Mouse (Mus musculus): ENCODE data around the gene Shc1.

The Shc1 gene

GRCm38 (mm10) chr3:89418170-89418860 lies at the start of gene Shc1, which contains the start of gene Cks1b:
TSS of gene Shc1 (plus strand) at chr3:89418443.
TSS of gene Cks1b (minus strand) at chr3:89418383.
- DNase-seq: peak; percentile 86 to 89

DNA sequence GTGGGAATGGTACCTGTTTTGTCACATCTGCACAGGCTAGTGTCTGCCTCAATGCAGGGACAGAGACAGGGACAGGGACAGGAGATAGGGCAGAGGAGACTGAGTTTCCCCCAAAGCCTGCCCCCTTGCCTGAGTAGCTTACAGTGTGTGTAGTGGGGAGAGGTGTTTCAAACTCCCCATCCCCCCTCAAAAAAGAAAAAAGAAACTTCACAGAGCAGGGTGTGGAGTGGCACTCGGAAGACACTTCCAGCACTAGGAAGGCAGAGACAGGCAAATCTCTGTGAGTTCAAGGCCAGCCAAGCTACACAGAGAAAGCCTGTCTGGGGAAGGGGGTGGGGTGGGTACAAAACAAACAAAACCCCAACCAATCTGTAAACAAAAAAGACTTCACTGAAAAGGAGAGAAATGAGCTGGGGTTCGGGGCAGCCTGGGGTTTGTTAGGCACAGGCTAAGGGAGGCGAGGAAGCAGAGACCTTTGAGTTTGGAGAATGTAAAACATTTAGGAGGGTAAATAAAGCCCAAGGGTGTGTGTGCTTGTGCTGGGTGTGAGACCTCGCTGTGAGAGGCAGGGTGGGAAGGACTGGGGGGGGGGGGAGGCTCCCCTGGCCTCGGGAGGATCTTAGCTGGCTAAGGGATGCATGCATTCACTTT lies 44.5 kb upstream of the Shc1 start:
- DNase-seq: no peak

GRCm38 (mm10) chr3:89377831-89378230 lies 40.4 kb upstream of the Shc1 start:
- no peak for DNase-seq

DNA sequence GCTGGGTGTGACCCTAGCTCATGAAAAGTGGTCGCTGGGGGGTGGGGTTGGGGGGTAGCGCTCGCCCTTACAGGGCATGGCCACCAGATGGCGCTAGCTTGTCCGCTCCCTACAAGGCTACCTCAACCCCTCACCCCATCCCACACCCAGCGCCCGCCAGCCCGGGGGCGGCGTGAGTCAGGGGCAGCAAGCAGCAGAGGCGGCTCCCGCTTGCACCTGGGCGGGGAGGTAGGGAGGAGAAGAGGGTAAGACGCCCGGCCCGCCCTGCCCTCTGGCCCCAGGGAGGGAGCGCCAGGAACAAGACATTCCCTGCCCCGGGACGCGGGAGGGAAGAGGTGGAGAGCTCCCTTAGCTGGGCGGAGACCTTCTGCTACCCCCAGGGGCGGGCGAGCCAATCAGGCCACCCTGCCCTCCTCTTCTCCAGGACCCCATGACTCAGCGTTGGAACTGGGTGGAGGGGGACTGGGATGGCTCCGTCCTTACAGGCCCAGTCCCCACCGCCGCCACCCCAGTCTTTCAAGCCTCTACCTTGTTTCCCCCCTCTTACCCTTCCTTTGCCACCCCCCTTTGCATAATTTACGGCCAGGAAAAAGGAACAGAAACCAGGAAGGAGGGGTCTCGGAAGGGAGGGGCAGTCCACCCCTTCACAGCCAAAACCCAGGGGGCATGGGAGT lies 39.7 kb upstream of the Shc1 start:
- DNase-seq: peak; percentile 81

GRCm38 (mm10) chr3:89379388-89380131 lies 38.7 kb upstream of the Shc1 start:
- peak; percentile 36 to 38 for DNase-seq

DNA sequence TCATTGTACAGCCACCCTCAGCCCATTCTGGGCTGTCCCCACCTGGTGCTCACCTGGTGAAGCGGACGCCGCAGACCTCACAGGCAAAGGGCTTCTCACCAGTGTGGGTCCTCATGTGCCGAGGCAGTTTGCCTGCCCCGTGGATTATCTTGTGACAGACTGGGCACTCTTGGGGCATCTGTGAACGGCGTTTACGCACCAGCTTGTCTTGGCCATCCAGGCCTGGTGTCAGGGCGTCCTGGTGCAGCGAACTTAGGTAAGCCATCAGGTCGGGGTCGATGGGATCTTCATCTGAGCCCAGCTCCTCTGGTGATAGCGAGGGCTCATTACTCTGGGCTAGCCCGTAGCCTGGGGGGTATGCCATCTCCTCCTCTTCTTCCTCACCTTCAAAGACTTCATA lies 38.0 kb upstream of the Shc1 start:
- no peak for DNase-seq

DNA sequence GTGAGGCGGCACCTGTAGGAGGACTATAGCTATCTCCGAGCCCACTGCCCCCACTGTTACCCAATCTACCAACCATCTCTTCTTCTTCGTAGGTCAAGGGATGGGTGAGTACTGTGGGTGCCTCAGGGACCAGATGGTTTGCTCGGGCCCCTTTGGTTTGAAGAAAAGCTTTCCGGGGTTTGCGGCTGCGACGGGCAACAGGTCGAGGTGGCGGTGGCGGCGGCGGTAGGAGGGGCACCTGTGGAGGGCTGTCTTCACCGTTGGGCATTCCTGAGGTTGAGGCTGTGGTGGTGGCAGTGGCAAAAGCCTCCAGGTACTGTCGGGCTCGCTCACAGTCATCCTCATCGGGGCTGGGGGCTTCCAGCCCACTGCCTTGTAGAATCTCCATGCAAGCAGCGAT lies 37.5 kb upstream of the Shc1 start:
- no peak for DNase-seq

DNA sequence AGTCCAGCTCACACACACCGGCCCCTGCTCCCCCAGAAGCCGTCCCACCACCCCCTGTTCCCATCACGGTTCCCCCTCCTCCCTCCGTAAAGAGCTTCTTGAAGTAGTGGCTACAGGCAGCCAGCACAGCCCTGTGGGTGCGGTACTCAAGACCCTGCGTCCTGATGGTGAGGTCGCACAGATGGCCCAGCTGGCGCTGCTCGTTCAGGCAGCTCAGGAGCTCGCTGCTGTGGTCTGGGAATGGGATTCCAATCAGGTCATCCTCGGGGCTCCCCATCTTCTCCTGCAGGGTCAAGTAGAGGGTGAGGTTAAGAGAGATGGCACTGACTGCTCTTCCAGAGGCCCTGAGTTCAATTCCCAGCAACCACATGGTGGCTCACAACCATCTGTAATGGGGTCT lies 37.0 kb upstream of the Shc1 start:
- DNase-seq: no peak

DNA sequence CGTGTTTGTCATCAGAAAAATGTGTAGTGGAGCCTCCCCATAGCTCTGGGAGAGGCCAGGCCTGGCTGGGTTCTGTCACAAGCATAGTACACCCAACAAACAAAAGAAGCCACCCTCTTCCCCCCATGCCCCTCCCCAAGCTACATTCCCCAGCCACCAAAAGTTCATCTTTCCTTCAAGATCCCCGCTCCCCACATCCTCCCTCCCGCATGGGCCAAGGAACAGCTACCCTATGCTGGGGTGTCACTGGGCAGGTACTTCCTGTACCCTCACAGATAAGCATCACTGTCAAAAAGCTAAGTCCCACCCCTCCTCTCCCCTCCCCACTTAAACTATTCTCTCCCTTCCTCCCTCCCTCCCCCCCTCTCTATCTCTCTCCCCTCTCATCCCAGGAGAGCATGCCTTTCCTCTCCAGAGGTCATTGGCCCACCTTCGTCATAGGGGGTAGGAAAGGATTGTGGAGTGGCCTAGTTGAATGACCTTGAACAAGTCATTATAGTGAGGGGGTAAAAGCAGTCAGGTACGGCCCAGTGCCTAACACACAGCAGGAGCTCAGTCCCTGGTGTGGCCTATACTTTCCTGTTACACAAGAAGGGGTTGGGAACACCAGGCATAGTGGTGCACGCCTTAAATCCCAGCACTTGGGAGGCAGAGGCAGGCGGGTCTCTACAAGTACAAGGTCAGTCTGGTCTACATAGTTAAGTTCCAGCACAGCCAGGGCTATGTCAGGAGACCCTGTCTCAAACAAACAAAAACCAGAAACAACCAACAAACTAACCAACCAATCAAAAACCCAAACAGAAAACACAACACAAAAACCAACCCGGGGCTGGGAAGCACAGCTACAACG lies 36.0 kb upstream of the Shc1 start:
- DNase-seq: no peak

DNA sequence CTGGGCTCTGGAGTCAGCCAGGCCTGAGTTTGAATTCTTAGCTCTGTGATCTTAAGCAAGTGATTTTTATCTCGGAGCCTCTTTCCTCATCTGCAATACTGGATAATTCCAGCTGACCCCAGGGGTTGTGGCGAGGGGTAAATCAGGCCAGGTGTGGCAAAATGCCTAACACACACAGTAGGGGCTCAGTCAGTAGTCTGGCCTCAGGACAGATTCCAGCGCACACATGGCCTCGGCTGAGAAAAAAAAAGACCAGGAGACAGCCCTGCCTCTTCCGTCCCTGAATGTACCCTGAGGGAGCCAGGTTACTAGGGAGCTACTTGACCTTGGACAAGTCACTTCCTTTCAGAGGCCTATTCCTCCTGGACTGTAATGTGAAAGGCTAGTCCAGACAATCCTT lies 35.3 kb upstream of the Shc1 start:
- no peak for DNase-seq

- no peak for DNase-seq
Measured at GRCm38 (mm10) chr3:89383651-89384255, 34.5 kb upstream of the Shc1 start.

- DNase-seq: no peak
Measured at GRCm38 (mm10) chr3:89384331-89385076, 33.7 kb upstream of the Shc1 start.

DNA sequence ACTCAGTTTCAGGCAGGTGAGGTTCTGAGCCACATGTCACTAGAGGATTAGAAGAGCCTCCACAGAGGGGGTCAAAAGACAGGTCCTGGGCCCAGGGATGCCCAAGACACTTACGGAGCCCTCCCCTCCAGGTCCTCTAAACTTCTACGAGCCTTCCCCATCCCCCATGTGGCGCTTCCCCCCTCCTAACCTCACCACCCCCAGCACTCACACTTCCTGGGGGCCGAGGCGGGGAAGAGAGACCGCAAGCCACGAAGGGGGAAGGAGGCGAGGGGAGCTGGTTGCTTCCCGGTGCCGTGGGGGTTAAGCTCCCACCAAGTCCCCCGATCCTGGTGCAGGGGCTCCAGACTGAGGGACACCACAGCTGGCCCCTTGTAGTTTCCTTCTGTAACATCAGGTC lies 32.8 kb upstream of the Shc1 start:
- DNase-seq: no peak

DNA sequence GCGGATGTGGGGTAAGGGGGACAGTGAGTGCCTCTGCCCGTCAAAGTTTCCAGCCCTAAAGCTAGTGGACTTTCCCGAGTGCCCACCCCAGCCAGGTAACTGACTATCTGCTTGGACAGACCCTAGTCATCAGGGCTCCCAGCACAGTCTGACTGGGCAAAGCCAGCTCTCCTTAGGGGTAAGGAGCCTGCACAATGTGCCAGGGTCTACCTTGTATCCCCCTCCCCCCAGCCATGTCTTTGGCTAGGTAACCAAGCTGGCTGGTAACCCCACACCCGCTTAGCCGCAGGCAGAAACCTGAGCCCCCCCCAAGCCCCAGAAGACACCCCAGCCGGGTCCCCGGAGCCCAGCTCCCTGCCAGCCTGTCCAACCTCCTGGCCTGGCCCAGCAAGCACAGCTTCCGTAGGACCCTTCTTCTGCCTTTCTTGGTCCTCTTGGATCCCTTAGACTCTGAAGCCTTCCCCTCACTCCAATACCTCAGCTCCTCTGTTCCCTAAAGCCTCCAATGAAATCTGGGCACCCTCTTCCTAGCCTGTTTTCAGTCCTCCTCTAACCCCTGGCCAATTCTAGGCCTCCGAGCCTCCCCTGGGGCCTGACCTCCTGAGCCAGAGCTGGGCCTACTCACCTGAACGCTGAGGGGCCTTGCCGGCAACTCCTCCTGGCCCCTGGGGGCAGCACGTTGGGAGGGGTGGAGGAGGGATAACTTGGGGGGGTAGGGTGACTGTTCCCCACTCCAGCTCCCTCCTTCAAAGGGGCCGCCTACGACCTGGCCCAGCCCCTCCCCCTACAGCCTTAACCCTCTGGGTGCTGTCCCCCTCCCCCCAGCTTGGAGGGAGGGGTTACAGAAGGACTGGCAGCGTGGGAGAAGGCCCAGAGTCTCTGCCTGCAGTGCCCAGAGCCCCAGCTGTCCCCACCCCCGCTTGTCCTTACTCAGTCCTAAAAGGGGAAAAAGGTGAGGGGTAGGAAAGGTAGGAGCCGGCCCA lies 31.5 kb upstream of the Shc1 start:
- DNase-seq: no peak

GRCm38 (mm10) chr3:89387632-89388031 lies 30.6 kb upstream of the Shc1 start:
- DNase-seq: no peak

DNA sequence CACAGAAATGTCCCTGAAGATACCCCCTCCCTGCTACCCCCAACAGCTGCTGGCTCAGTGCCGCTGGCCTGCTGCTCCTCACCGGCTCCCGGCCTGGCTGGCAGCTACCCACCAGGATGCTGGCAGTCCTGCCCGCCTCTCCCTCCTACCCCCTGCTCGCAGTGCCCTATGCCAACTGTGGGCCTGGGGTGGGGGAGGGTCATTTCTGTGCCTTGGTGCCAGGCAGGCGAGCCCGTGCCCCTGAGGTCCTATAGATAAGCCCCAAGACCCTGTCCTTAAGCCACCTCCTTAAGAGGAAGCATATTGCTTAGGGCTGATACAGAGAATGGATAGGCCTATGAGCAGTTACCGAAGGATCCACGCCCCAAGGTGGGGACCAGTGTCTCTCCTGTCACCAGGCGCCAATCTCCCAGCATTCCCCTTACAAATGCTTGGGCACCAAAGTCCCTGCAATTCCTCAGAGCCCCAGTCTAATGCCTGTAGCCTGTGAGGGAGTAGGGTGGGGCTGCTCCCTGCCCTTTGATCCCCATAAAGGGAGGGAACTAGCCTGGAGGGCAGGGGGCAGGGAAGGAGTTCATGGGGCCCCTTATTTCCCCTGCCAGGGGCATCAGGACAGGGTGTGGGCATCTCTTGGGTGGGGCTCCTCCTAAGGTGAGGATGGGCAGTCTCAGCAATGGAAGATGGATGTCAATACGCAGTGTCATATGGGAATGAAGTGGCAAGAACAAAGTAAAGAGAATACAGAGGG lies 29.9 kb upstream of the Shc1 start:
- no peak for DNase-seq

DNA sequence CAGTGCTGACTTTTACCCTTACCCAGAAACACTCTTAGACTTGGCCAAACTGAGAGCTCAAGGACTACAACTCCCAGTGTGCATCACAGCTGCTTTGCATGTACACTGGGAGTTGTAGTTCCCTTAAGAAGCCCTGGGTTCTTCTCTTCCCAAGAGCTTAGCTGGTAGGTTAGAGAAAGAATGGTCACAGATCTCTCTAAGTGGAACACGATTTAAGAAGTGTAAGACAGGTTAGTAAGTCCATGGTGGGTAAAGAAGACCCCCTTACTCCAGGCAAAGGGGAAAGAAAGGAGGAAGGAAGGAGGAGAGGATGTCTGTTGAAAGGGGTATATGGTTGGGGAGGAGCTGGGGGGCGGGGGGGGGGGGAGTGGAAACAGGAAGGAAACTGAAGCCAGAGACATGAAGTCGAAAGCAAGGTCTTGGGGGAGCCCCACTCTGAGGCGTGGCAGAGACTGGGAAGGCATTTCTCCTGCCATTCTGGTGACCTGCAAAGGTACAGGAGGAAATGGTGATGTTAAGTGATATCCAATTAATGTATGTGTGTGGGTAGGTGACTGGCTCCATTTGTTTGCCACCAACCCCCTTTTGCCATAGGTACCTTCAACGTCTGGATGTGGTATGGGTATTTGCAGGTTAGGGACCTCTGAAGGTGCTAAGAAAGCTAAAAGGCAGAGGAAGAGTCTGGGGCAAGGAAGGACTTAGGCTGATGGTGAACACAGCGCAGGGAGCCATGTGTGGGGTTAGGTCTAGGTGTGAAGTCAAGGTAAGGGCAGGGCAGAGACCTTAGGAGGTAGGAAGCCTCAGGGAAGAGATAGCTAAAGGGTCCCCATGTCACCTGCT lies 29.1 kb upstream of the Shc1 start:
- peak; percentile 69 to 70 for DNase-seq

DNA sequence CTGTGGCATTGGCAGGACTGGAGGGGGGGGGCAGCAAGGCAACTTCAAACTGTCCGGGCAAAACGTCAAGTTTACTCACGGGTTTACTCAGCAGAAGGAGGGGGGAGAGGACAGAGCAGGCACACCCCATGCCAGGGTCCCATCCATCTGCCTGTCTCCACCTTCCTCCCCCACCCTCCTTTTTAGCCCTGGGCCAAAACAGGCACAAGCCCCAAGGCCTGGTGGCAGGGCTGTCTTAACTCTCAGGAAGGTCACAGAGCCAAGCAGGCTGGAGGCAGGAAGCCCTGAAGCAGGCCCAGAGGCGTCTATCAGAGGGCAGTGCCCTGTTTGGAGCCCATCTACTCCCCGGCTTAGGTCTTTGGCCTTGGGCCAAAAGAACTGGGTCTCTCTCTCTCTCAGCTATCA lies 28.1 kb upstream of the Shc1 start:
- peak; percentile 26 to 32 for DNase-seq
